Mouse (Mus musculus): ENCODE results near the gene Cfap57. TPM values are rescaled to one million over a fixed set of nuclear protein-coding genes. Genes with fewer than 3 reads are reported as not detected.

Gene Cfap57
- total and polyA plus RNA-seq, 3 experiments, result not detected

DNA sequence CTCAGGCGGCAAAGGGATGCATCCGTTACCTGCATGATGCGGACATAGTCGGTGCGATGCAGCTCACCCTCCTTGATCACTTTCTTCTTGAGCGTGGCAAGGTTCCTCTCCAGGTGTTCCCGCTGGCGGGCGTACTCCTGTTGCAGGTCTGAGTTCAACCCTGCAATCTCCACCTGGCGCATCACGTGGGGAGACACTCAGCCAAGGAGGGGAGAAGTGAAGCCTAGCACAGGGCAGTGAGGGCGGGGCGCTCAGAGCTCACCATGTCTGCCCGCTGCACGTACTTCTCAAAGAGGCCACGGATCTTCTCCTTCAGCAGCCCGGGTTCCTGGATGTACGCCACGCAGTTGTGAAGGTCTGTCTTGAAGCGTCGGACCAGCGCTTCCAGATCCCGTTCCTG is 51.3 kb downstream of the Cfap57 start:
- dilution Hi-C loops (cut with MboI; ENCODE audit: extremely low pct_ligation_motif_present, extremely low pct_unique_long_range_greater_than_20kb, low sequenced_read_pairs) (no loop called here), in situ Hi-C loops (cut with MboI; ENCODE audit: low pct_ligation_motif_present, low pct_unique_long_range_greater_than_20kb, low sequenced_read_pairs) (loop anchor here (10.0 kb wide), 1 partner anchor 345 kb away; no protein-coding TSS in a partner anchor)
- Histone ChIP-seq H3K4me2 (ENCODE audit: insufficient read depth, low read depth, poor library complexity, severe bottlenecking) (no peak overlapping the region), H3K27me3 (replicated peaks) (peaks cover 94% of the 10 kb centered on the region), H3K4me3 (replicated peaks in 1 of 3; ENCODE audit: low read depth in 2 of 3, low read length in 2 of 3, poor library complexity in 1 of 3) (no peak overlapping the region), H3K36me3 (replicated peaks in 1 of 2; ENCODE audit: control insufficient read depth in 1 of 2, insufficient read depth in 1 of 2, low read length in 1 of 2) (no peaks in the 10 kb centered on the region), H3K9me3 (replicated peaks; ENCODE audit: low read length) (no peaks in the 10 kb centered on the region), H3K79me2 (replicated peaks; ENCODE audit: control insufficient read depth, extremely low read depth, insufficient read depth, poor library complexity, severe bottlenecking) (no peaks in the 10 kb centered on the region), H3K4me1 (ENCODE audit: control insufficient read depth in 1 of 2, insufficient read depth in 2 of 2) (no peaks in the 10 kb centered on the region), H3K9ac (ENCODE audit: insufficient read depth, low read depth) (no peak overlapping the region), H3K27ac (ENCODE audit: insufficient read depth, low read depth) (no peak overlapping the region)
- TF ChIP-seq EP300 (IDR thresholded peaks at IDR 0.05; ENCODE audit: low read length), result no peak
- no peak for DNase-seq (ENCODE audit: extremely low read depth)

DNA sequence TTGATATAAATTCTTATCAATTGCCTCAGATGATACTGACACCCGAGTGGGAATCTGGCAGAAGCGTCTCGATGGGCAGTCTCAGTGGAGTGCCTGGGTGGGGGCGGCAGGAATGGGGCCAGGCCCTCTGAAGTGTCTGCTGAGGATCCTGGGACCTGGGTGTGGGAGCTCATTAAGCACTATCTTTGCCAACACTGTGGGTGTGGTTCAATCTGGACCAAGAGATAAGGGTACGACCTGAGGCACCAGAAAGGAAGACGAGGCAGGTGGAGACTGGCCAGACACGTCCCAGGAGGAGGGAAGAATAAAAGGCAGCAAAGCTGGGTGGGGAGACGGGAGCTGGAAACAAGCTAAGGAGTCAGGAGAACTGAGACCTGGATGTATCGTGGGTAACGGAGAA is 51.9 kb downstream of the Cfap57 start:
- Histone ChIP-seq H3K36me3 (replicated peaks in 1 of 2; ENCODE audit: control insufficient read depth in 1 of 2, insufficient read depth in 1 of 2, low read length in 1 of 2) (no peaks in the 10 kb centered on the region), H3K27me3 (replicated peaks) (peaks cover 94% of the 10 kb centered on the region), H3K79me2 (replicated peaks; ENCODE audit: control insufficient read depth, extremely low read depth, insufficient read depth, poor library complexity, severe bottlenecking) (no peaks in the 10 kb centered on the region), H3K4me2 (ENCODE audit: insufficient read depth, low read depth, poor library complexity, severe bottlenecking) (no peak overlapping the region), H3K4me1 (ENCODE audit: control insufficient read depth in 1 of 2, insufficient read depth in 2 of 2) (no peaks in the 10 kb centered on the region), H3K9me3 (replicated peaks; ENCODE audit: low read length) (no peaks in the 10 kb centered on the region), H3K9ac (ENCODE audit: insufficient read depth, low read depth) (no peak overlapping the region), H3K4me3 (replicated peaks in 1 of 3; ENCODE audit: low read depth in 2 of 3, low read length in 2 of 3, poor library complexity in 1 of 3) (no peak overlapping the region), H3K27ac (ENCODE audit: insufficient read depth, low read depth) (no peak overlapping the region)
- dilution Hi-C loops (cut with MboI; ENCODE audit: extremely low pct_ligation_motif_present, extremely low pct_unique_long_range_greater_than_20kb, low sequenced_read_pairs) (no loop called here), in situ Hi-C loops (cut with MboI; ENCODE audit: low pct_ligation_motif_present, low pct_unique_long_range_greater_than_20kb, low sequenced_read_pairs) (loop anchor here (10.0 kb wide), 1 partner anchor 344 kb away; no protein-coding TSS in a partner anchor)
- DNase-seq (ENCODE audit: extremely low read depth), result no peak
- no peak for TF ChIP-seq USF2 (conservative IDR thresholded peaks at IDR 0.05; ENCODE audit: low read depth, low read length)
- no peak for TF ChIP-seq ZNF384 (IDR thresholded peaks at IDR 0.05; ENCODE audit: low read depth, low read length)
- TF ChIP-seq POLR2AphosphoS2 (IDR thresholded peaks at IDR 0.05; ENCODE audit: low read depth, low read length), result no peak

DNA sequence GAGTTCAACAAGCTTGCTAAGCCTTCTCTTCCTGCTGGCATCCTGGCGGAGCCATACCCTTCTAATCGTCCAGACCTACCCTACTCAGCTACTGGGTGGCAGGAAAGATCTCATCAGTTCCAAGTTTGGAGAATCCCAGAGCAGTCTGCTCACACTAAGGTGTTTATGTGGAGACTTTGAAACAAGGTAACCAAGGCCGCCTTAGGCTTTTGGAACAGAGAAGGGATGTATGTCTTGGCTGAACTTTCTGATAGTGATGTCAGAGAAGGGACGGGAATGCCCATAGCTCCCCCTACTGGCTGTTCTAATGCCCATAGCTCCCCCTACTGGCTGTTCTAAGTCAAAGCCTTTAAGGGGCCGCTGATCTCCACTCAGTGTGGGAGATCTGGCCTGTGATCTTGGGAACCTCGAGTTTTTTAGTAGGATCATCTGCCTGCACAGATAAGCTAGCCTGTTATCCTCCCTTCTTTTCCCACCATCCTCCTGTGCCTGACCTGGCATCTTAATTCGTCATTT is 54.4 kb downstream of the Cfap57 start:
- Histone ChIP-seq H3K27ac (ENCODE audit: insufficient read depth, low read depth) (no peak overlapping the region), H3K36me3 (replicated peaks in 1 of 2; ENCODE audit: control insufficient read depth in 1 of 2, insufficient read depth in 1 of 2, low read length in 1 of 2) (no peaks in the 10 kb centered on the region), H3K27me3 (replicated peaks) (peaks cover 90% of the 10 kb centered on the region), H3K4me3 (replicated peaks in 1 of 3; ENCODE audit: low read depth in 2 of 3, low read length in 2 of 3, poor library complexity in 1 of 3) (no peak overlapping the region), H3K4me1 (ENCODE audit: control insufficient read depth in 1 of 2, insufficient read depth in 2 of 2) (no peaks in the 10 kb centered on the region), H3K79me2 (replicated peaks; ENCODE audit: control insufficient read depth, extremely low read depth, insufficient read depth, poor library complexity, severe bottlenecking) (no peaks in the 10 kb centered on the region), H3K4me2 (ENCODE audit: insufficient read depth, low read depth, poor library complexity, severe bottlenecking) (no peak overlapping the region), H3K9me3 (replicated peaks; ENCODE audit: low read length) (peaks cover 4% of the 10 kb centered on the region), H3K9ac (ENCODE audit: insufficient read depth, low read depth) (no peak overlapping the region)
- DNase-seq (ENCODE audit: extremely low read depth), result peak; percentile 66
- dilution Hi-C loops (cut with MboI; ENCODE audit: extremely low pct_ligation_motif_present, extremely low pct_unique_long_range_greater_than_20kb, low sequenced_read_pairs), result no loop called here
- in situ Hi-C loops (cut with MboI; ENCODE audit: low pct_ligation_motif_present, low pct_unique_long_range_greater_than_20kb, low sequenced_read_pairs), result loop anchor here (10.0 kb wide), 1 partner anchor 341 kb away; no protein-coding TSS in a partner anchor
- peak; percentile 77 for TF ChIP-seq SMC3 (IDR thresholded peaks at IDR 0.05; ENCODE audit: low read depth, low read length)
- no peak for TF ChIP-seq MYC (IDR thresholded peaks at IDR 0.05; ENCODE audit: low read depth, low read length)
- no peak for TF ChIP-seq CHD2 (IDR thresholded peaks at IDR 0.05; ENCODE audit: low read length)
- TF ChIP-seq JUN (IDR thresholded peaks at IDR 0.05; ENCODE audit: insufficient read depth, low read depth, low read length), result no peak
- peak; percentile 96 for TF ChIP-seq NELFE (IDR thresholded peaks at IDR 0.05; ENCODE audit: low read depth, low read length)
- TF ChIP-seq POLR2AphosphoS2 (IDR thresholded peaks at IDR 0.05; ENCODE audit: low read depth, low read length), result no peak
- TF ChIP-seq JUND (conservative IDR thresholded peaks at IDR 0.05; ENCODE audit: low read depth, low read length), result 0 out of 2 replicates have a peak, but pooled peaks have one; percentile 45
- TF ChIP-seq MAZ (IDR thresholded peaks at IDR 0.05; ENCODE audit: low read depth, low read length), result 0 out of 2 replicates have a peak, but pooled peaks have one; percentile 29
- TF ChIP-seq ETS1 (conservative IDR thresholded peaks at IDR 0.05; ENCODE audit: low read depth, low read length), result no peak
- TF ChIP-seq MXI1 (IDR thresholded peaks at IDR 0.05; ENCODE audit: low read depth, low read length), result no peak
- no peak for TF ChIP-seq CHD1 (IDR thresholded peaks at IDR 0.05; ENCODE audit: low read depth, low read length)
- TF ChIP-seq RAD21 (IDR thresholded peaks at IDR 0.05; ENCODE audit: low read depth, low read length), result peak; percentile 79
- TF ChIP-seq TCF12 (IDR thresholded peaks at IDR 0.05; ENCODE audit: low read depth, low read length), result 0 out of 2 replicates have a peak, but pooled peaks have one; percentile 33
- TF ChIP-seq ZMIZ1 (IDR thresholded peaks at IDR 0.05; ENCODE audit: low read depth, low read length), result no peak
- TF ChIP-seq USF2 (conservative IDR thresholded peaks at IDR 0.05; ENCODE audit: low read depth, low read length), result no peak
- no peak for TF ChIP-seq E2F4 (IDR thresholded peaks at IDR 0.05; ENCODE audit: insufficient replicate concordance, low read depth, low read length)
- TF ChIP-seq ELF1 (IDR thresholded peaks at IDR 0.05; ENCODE audit: low read depth, low read length), result no peak
- no peak for TF ChIP-seq POLR2A (IDR thresholded peaks at IDR 0.05; ENCODE audit: low read depth, low read length)
- no peak for TF ChIP-seq BHLHE40 (IDR thresholded peaks at IDR 0.05; ENCODE audit: low read depth, low read length)
- TF ChIP-seq NRF1 (IDR thresholded peaks at IDR 0.05; ENCODE audit: low read depth, low read length), result no peak
- peak; percentile 32; the same call in 1 of the 2 replicates for TF ChIP-seq IRF4 (IDR thresholded peaks at IDR 0.05; ENCODE audit: low read depth, low read length)
- no peak for TF ChIP-seq MAFK (IDR thresholded peaks at IDR 0.05; ENCODE audit: insufficient replicate concordance, low read length)
- no peak for TF ChIP-seq EP300 (IDR thresholded peaks at IDR 0.05; ENCODE audit: low read length)
- no peak for TF ChIP-seq KAT2A (IDR thresholded peaks at IDR 0.05; ENCODE audit: insufficient replicate concordance, low read length)
